In genomic region chr11:120629911-120630310, GRCm38 (mm10) we compare ENCODE assay signal across 8 mouse cellular contexts. TPM values are rescaled to one million over a fixed set of nuclear protein-coding genes. Genes with fewer than 3 reads are reported as not detected.
DNase-seq lines count a peak whose midpoint lies in the region; ATAC-seq and TF ChIP-seq lines count a peak whose summit lies in the region.

No protein-coding gene starts in this region.

- 39% methylated on average over 7 of the region's 7 CpGs for WGBS in neural tube, embryonic 11.5 days
- whole genome bisulfite sequencing in embryonic facial prominence, embryonic 11.5 days: 26% methylated on average over 7 of the region's 7 CpGs
- WGBS in heart, postnatal 0 days: 6% methylated on average over 7 of the region's 7 CpGs
- WGBS in midbrain, embryonic 13.5 days: 22% methylated on average over 5 of the region's 7 CpGs

- no peak for ATAC-seq in neural tube, embryonic 11.5 days (ENCODE audit: insufficient read depth, low FRiP score, low TSS enrichment)
- ATAC-seq in embryonic facial prominence, embryonic 11.5 days (replicated peaks; ENCODE audit: insufficient number of reproducible peaks, low FRiP score, low TSS enrichment, low read depth): no peak
- ATAC-seq in heart, postnatal 0 days (ENCODE audit: insufficient read depth, low read depth): no peak
- ATAC-seq in midbrain, embryonic 13.5 days: no peak

- H3K27me3 ChIP-seq in neural tube, embryonic 11.5 days (ENCODE audit: control insufficient read depth, insufficient read depth, low read length): no peaks in the 10 kb centered on the region
- no peaks in the 10 kb centered on the region for H3K27me3 ChIP-seq in embryonic facial prominence, embryonic 11.5 days (ENCODE audit: control insufficient read depth, insufficient read depth, low read length)
- no peaks in the 10 kb centered on the region for H3K27me3 ChIP-seq in heart, postnatal 0 days (ENCODE audit: control insufficient read depth, insufficient read depth, low read length)
- H3K27me3 ChIP-seq in midbrain, embryonic 13.5 days: no peaks in the 10 kb centered on the region

- H3K4me3 ChIP-seq in neural tube, embryonic 11.5 days (ENCODE audit: low read depth, low read length): no peak overlapping the region
- 0 out of 2 replicates have a peak overlapping the region, but pooled peaks have one; percentile 8 for H3K4me3 ChIP-seq in embryonic facial prominence, embryonic 11.5 days (ENCODE audit: low read depth, low read length)
- peak overlapping the region; percentile 15; the same call in 1 of the 2 replicates for H3K4me3 ChIP-seq in heart, postnatal 0 days (ENCODE audit: low read depth, low read length)
- H3K4me3 ChIP-seq in midbrain, embryonic 13.5 days (replicated peaks): 0 out of 2 replicates have a peak overlapping the region, but pooled peaks have one; percentile 2

- no peak for TF ChIP-seq CTCF in heart, postnatal 0 days (IDR thresholded peaks at IDR 0.05; ENCODE audit: low read depth)

- H3K9me3 ChIP-seq in neural tube, embryonic 11.5 days (ENCODE audit: control insufficient read depth, low read length): no peaks in the 10 kb centered on the region
- no peaks in the 10 kb centered on the region for H3K9me3 ChIP-seq in embryonic facial prominence, embryonic 11.5 days (replicated peaks; ENCODE audit: control insufficient read depth, low read length)
- H3K9me3 ChIP-seq in heart, postnatal 0 days (replicated peaks; ENCODE audit: control insufficient read depth, low read length): no peaks in the 10 kb centered on the region
- no peaks in the 10 kb centered on the region for H3K9me3 ChIP-seq in midbrain, embryonic 13.5 days

- DNase-seq in neural tube, embryonic 11.5 days (ENCODE audit: low spot score): no peak
- DNase-seq in neural tube, embryonic 10.5 days (ENCODE audit: extremely low spot score, low spot score): no peak
- no peak for DNase-seq in embryonic facial prominence, embryonic 11.5 days (ENCODE audit: low spot score)
- DNase-seq in heart, postnatal 0 days (ENCODE audit: low spot score): peak; percentile 52
- DNase-seq in kidney, postnatal 36 days: peak; percentile 63 to 77
- DNase-seq in cerebellum, postnatal 36 days: no peak
- no peak for DNase-seq in cerebellum, postnatal 25 days

- TF ChIP-seq EP300 in heart, postnatal 0 days (IDR thresholded peaks at IDR 0.05; ENCODE audit: low read depth): no peak

- H3K36me3 ChIP-seq in neural tube, embryonic 11.5 days (ENCODE audit: control insufficient read depth, insufficient read depth, low read length): peaks cover 9% of the 10 kb centered on the region
- no peaks in the 10 kb centered on the region; the same call in none of the 2 replicates for H3K36me3 ChIP-seq in embryonic facial prominence, embryonic 11.5 days (replicated peaks; ENCODE audit: control insufficient read depth, insufficient read depth, low read depth, low read length)
- H3K36me3 ChIP-seq in heart, postnatal 0 days (replicated peaks; ENCODE audit: control insufficient read depth, insufficient read depth, low read length): peaks cover 13% of the 10 kb centered on the region
- peaks cover 30% of the 10 kb centered on the region for H3K36me3 ChIP-seq in midbrain, embryonic 13.5 days

- peaks cover 18% of the 10 kb centered on the region for H3K4me1 ChIP-seq in neural tube, embryonic 11.5 days (ENCODE audit: control insufficient read depth, insufficient read depth, low read length)
- peaks cover 9% of the 10 kb centered on the region; the same call in 1 of the 2 replicates for H3K4me1 ChIP-seq in embryonic facial prominence, embryonic 11.5 days (ENCODE audit: control insufficient read depth, insufficient read depth, low read length)
- peaks cover 31% of the 10 kb centered on the region for H3K4me1 ChIP-seq in heart, postnatal 0 days (ENCODE audit: control insufficient read depth, insufficient read depth)
- peaks cover 41% of the 10 kb centered on the region for H3K4me1 ChIP-seq in midbrain, embryonic 13.5 days (replicated peaks)

- H3K4me2 ChIP-seq in neural tube, embryonic 11.5 days (ENCODE audit: low read depth): peak overlapping the region; percentile 10; the same call in 1 of the 2 replicates
- peak overlapping the region; percentile 21 for H3K4me2 ChIP-seq in embryonic facial prominence, embryonic 11.5 days (ENCODE audit: low read depth, low read length)
- peak overlapping the region; percentile 96 for H3K4me2 ChIP-seq in heart, postnatal 0 days (ENCODE audit: low read depth, low read length)
- peak overlapping the region; percentile 9; the same call in 1 of the 2 replicates for H3K4me2 ChIP-seq in midbrain, embryonic 13.5 days (replicated peaks)

- H3K9ac ChIP-seq in neural tube, embryonic 11.5 days (ENCODE audit: low read length): peak overlapping the region; percentile 35; the same call in 1 of the 2 replicates
- peak overlapping the region; percentile 37 for H3K9ac ChIP-seq in embryonic facial prominence, embryonic 11.5 days (replicated peaks; ENCODE audit: low read length)
- H3K9ac ChIP-seq in heart, postnatal 0 days (replicated peaks; ENCODE audit: low read depth, low read length): no peak overlapping the region
- peak overlapping the region; percentile 57 for H3K9ac ChIP-seq in midbrain, embryonic 13.5 days (replicated peaks)

- peak overlapping the region; percentile 35; the same call in 1 of the 2 replicates for H3K27ac ChIP-seq in neural tube, embryonic 11.5 days (ENCODE audit: low read depth, low read length)
- H3K27ac ChIP-seq in embryonic facial prominence, embryonic 11.5 days (replicated peaks; ENCODE audit: low read depth, low read length): 0 out of 2 replicates have a peak overlapping the region, but pooled peaks have one; percentile 28
- peak overlapping the region; percentile 63 for H3K27ac ChIP-seq in heart, postnatal 0 days (ENCODE audit: low read depth)
- H3K27ac ChIP-seq in midbrain, embryonic 13.5 days: no peak overlapping the region

RNA-seq across cellular contexts. Expression of gene Mafg, which starts 3.5 kb away (rescaled TPM):
- polyA plus RNA-seq in neural tube, embryonic 11.5 days (2014; fragmentation: Nextera tagmentation; extraction: Ambion mirVana): 26.5 and 27.5 TPM in 2 replicates
- 16.7 and 18.1 TPM in 2 replicates for polyA plus RNA-seq in embryonic facial prominence, embryonic 11.5 days (2014; fragmentation: Nextera tagmentation; extraction: Ambion mirVana)
- 34.1 and 37.7 TPM in 2 replicates for total RNA-seq in heart, postnatal 0 days (2014; rRNA removed; ENCODE audit: low replicate concordance)
- polyA plus RNA-seq in heart, postnatal 0 days (2015; fragmentation: Nextera tagmentation; extraction: Ambion mirVana): 13.6 and 14.1 TPM in 2 replicates
- 24.4 and 31.2 TPM in 2 replicates for polyA plus RNA-seq in midbrain, embryonic 13.5 days (2015; fragmentation: Nextera tagmentation; extraction: Ambion mirVana)

RNA-seq across cellular contexts. Expression of gene Sirt7, which starts 4.9 kb away (rescaled TPM):
- polyA plus RNA-seq in neural tube, embryonic 11.5 days (2014; fragmentation: Nextera tagmentation; extraction: Ambion mirVana): 37.2 and 39.0 TPM in 2 replicates
- polyA plus RNA-seq in embryonic facial prominence, embryonic 11.5 days (2014; fragmentation: Nextera tagmentation; extraction: Ambion mirVana): 20.7 and 20.8 TPM in 2 replicates
- total RNA-seq in heart, postnatal 0 days (2014; rRNA removed; ENCODE audit: low replicate concordance): 12.4 and 63.2 TPM in 2 replicates
- polyA plus RNA-seq in heart, postnatal 0 days (2015; fragmentation: Nextera tagmentation; extraction: Ambion mirVana): 14.1 and 15.2 TPM in 2 replicates
- 42.7 and 51.3 TPM in 2 replicates for polyA plus RNA-seq in midbrain, embryonic 13.5 days (2015; fragmentation: Nextera tagmentation; extraction: Ambion mirVana)

RNA-seq across cellular contexts. Expression of gene Pcyt2, which starts 12.2 kb away (rescaled TPM):
- 109 and 118 TPM in 2 replicates for polyA plus RNA-seq in neural tube, embryonic 11.5 days (2014; fragmentation: Nextera tagmentation; extraction: Ambion mirVana)
- 75.3 and 76.9 TPM in 2 replicates for polyA plus RNA-seq in embryonic facial prominence, embryonic 11.5 days (2014; fragmentation: Nextera tagmentation; extraction: Ambion mirVana)
- 57.5 and 76.7 TPM in 2 replicates for total RNA-seq in heart, postnatal 0 days (2014; rRNA removed; ENCODE audit: low replicate concordance)
- 67.5 and 69.6 TPM in 2 replicates for polyA plus RNA-seq in heart, postnatal 0 days (2015; fragmentation: Nextera tagmentation; extraction: Ambion mirVana)
- 167 TPM in 2 replicates for polyA plus RNA-seq in midbrain, embryonic 13.5 days (2015; fragmentation: Nextera tagmentation; extraction: Ambion mirVana)

RNA-seq across cellular contexts. Expression of gene Pycr1, which starts 13.7 kb away (rescaled TPM):
- 31.8 and 33.8 TPM in 2 replicates for polyA plus RNA-seq in neural tube, embryonic 11.5 days (2014; fragmentation: Nextera tagmentation; extraction: Ambion mirVana)
- 26.3 and 27.1 TPM in 2 replicates for polyA plus RNA-seq in embryonic facial prominence, embryonic 11.5 days (2014; fragmentation: Nextera tagmentation; extraction: Ambion mirVana)
- 2.1 and 5.8 TPM in 2 replicates for total RNA-seq in heart, postnatal 0 days (2014; rRNA removed; ENCODE audit: low replicate concordance)
- 6.3 and 6.5 TPM in 2 replicates for polyA plus RNA-seq in heart, postnatal 0 days (2015; fragmentation: Nextera tagmentation; extraction: Ambion mirVana)
- 23.2 and 25.0 TPM in 2 replicates for polyA plus RNA-seq in midbrain, embryonic 13.5 days (2015; fragmentation: Nextera tagmentation; extraction: Ambion mirVana)

RNA-seq across cellular contexts. Expression of gene Myadml2, which starts 18.0 kb away (rescaled TPM):
- 0.89 TPM in 1 of 2 replicates, not detected in the other for polyA plus RNA-seq in neural tube, embryonic 11.5 days (2014; fragmentation: Nextera tagmentation; extraction: Ambion mirVana)
- polyA plus RNA-seq in embryonic facial prominence, embryonic 11.5 days (2014; fragmentation: Nextera tagmentation; extraction: Ambion mirVana): not detected in 2 replicates
- total RNA-seq in heart, postnatal 0 days (2014; rRNA removed; ENCODE audit: low replicate concordance): 27.8 and 29.3 TPM in 2 replicates
- polyA plus RNA-seq in heart, postnatal 0 days (2015; fragmentation: Nextera tagmentation; extraction: Ambion mirVana): 32.7 and 33.5 TPM in 2 replicates
- 0.78 and 0.84 TPM in 2 replicates for polyA plus RNA-seq in midbrain, embryonic 13.5 days (2015; fragmentation: Nextera tagmentation; extraction: Ambion mirVana)

Comparison
In these comparisons a context has a peak if more than half of its experiments do, and no peak if none do; other contexts are left out.
1. DNase-seq: peak in heart, postnatal 0 days (single experiment) and kidney, postnatal 36 days (2 of 2); none in neural tube, embryonic 11.5 days (single experiment), neural tube, embryonic 10.5 days (single experiment), embryonic facial prominence, embryonic 11.5 days (single experiment), cerebellum, postnatal 36 days (0 of 2) and cerebellum, postnatal 25 days (0 of 2).
2. H3K4me2 ChIP-seq: peak in every context shown above with its lines; median percentile 96 in heart, postnatal 0 days; 21 in embryonic facial prominence, embryonic 11.5 days; 10 in neural tube, embryonic 11.5 days; 9 in midbrain, embryonic 13.5 days.